ENCODE assay signal across 8 mouse cellular contexts in the genomic region with DNA sequence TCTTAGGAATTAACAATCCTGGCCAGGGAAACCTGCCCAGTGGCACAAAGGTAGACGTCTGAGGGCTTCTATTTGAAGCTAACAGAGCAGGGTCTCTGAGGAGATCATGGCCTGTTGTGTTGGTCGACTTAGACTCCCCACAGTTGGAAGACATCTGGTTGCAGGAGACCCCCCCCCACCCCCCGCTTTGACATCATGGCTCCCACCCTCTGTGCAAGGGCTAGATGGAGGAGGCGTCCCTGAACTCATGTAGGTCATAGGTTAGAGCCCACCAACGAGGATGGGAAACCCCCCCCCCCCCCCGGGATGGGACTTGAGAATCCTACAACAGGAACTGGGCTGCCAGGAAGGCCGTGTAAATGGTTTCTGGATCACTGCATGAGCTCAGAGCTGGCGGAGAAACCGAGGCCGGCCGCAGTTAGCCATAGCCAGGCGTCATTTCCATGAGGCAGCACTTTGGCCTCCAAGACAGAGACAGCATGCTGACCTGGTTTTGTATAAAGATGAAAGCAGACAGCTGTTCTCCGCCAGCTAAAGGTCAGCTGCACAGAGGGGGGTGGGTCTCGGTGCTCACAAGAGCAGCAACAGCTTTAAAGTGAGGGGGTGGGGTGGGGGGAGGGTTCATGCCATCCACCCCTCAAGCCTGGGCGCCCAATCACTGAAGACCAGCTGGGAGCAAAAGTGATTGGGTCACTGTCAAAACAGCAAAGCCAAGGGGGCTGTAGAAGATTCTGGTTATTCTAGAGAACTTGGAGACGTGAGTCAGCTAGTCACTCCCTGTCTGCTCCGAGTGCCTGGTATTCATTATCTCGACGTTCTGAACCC.
A peak's percentile ranks its signal among the peaks of the same experiment; 100 is the strongest.
DNase-seq lines count a peak whose midpoint lies in the region; ATAC-seq lines count a peak whose summit lies in the region.
"Had no signal": no experiment of that assay in that cellular context is flagged by ENCODE, and none has a peak within 500 bp of the region (broad histone marks: within the 10 kb centered on the region; RNA-seq: fewer than 3 reads in every experiment).

No protein-coding gene starts in this region.

- ATAC-seq in kidney, embryonic 16.5 days (ENCODE audit: low FRiP score, low TSS enrichment), result no peak
- 0 out of 2 replicates have a peak, but pooled peaks have one; percentile 7 for ATAC-seq in embryonic facial prominence, embryonic 11.5 days (replicated peaks; ENCODE audit: insufficient number of reproducible peaks, low FRiP score, low TSS enrichment, low read depth)
- ATAC-seq in monocyte, adult 5-6 weeks (replicated peaks; ENCODE audit: insufficient number of reproducible peaks, low FRiP score, low TSS enrichment, poor library complexity, severe bottlenecking), result no peak

- no peak overlapping the region for H3K9ac ChIP-seq in kidney, embryonic 16.5 days (replicated peaks; ENCODE audit: low read length)
- no peak overlapping the region for H3K9ac ChIP-seq in embryonic facial prominence, embryonic 11.5 days (replicated peaks; ENCODE audit: low read length)
- H3K9ac ChIP-seq: embryonic facial prominence, embryonic 15.5 days had no signal

- DNase-seq in kidney, postnatal 4 days, result peak; percentile 18 to 45
- DNase-seq in ZHBTc4 (ENCODE audit: low read depth, low spot score), result peak; percentile 53
- peak; percentile 6 for DNase-seq in embryonic facial prominence, embryonic 11.5 days (ENCODE audit: low spot score)
- peak; percentile 79 for DNase-seq in retina, embryonic 14.5 days (ENCODE audit: low spot score)
- DNase-seq in frontal cortex, postnatal 36 days (ENCODE audit: low spot score in 2 of 2), result no peak

- H3K27me3 ChIP-seq in kidney, embryonic 16.5 days (ENCODE audit: insufficient read depth, low read length), result no peaks in the 10 kb centered on the region
- no peaks in the 10 kb centered on the region for H3K27me3 ChIP-seq in embryonic facial prominence, embryonic 11.5 days (ENCODE audit: control insufficient read depth, insufficient read depth, low read length)
- H3K27me3 ChIP-seq: embryonic facial prominence, embryonic 15.5 days had no signal

- no peak overlapping the region for H3K4me3 ChIP-seq in kidney, embryonic 16.5 days (ENCODE audit: low read length)
- no peak overlapping the region for H3K4me3 ChIP-seq in embryonic facial prominence, embryonic 11.5 days (ENCODE audit: low read depth, low read length)
- H3K4me3 ChIP-seq: embryonic facial prominence, embryonic 15.5 days had no signal

- H3K36me3 ChIP-seq in kidney, embryonic 16.5 days (ENCODE audit: insufficient read depth, low read length), result peaks cover 36% of the 10 kb centered on the region
- H3K36me3 ChIP-seq in embryonic facial prominence, embryonic 11.5 days (replicated peaks; ENCODE audit: control insufficient read depth, insufficient read depth, low read depth, low read length), result no peaks in the 10 kb centered on the region

- H3K27ac ChIP-seq in kidney, embryonic 16.5 days (ENCODE audit: low read length), result no peak overlapping the region
- H3K27ac ChIP-seq in embryonic facial prominence, embryonic 11.5 days (replicated peaks; ENCODE audit: low read depth, low read length), result no peak overlapping the region
- H3K27ac ChIP-seq: embryonic facial prominence, embryonic 15.5 days had no signal

- WGBS in kidney, embryonic 16.5 days, result 59% methylated on average over 19 of the region's 19 CpGs
- WGBS in embryonic facial prominence, embryonic 11.5 days, result 44% methylated on average over 19 of the region's 19 CpGs

- no peaks in the 10 kb centered on the region for H3K9me3 ChIP-seq in kidney, embryonic 16.5 days (ENCODE audit: low read length)
- no peaks in the 10 kb centered on the region for H3K9me3 ChIP-seq in embryonic facial prominence, embryonic 11.5 days (replicated peaks; ENCODE audit: control insufficient read depth, low read length)
- H3K9me3 ChIP-seq: embryonic facial prominence, embryonic 15.5 days had no signal

- no peak overlapping the region for H3K4me2 ChIP-seq in kidney, embryonic 16.5 days (replicated peaks; ENCODE audit: low read depth, low read length)
- no peak overlapping the region for H3K4me2 ChIP-seq in embryonic facial prominence, embryonic 11.5 days (ENCODE audit: low read depth, low read length)
- H3K4me2 ChIP-seq: embryonic facial prominence, embryonic 15.5 days had no signal

- H3K4me1 ChIP-seq in kidney, embryonic 16.5 days (ENCODE audit: insufficient read depth, low read length), result 0 out of 2 replicates have a peak, but pooled peaks cover 4% of the 10 kb centered on the region
- no peaks in the 10 kb centered on the region for H3K4me1 ChIP-seq in embryonic facial prominence, embryonic 11.5 days (ENCODE audit: control insufficient read depth, insufficient read depth, low read length)

Comparison
In these comparisons a context has a peak if more than half of its experiments do, and no peak if none do; other contexts are left out.
1. DNase-seq: peak in kidney, postnatal 4 days (2 of 2), ZHBTc4 (single experiment), embryonic facial prominence, embryonic 11.5 days (single experiment) and retina, embryonic 14.5 days (single experiment); none in frontal cortex, postnatal 36 days (0 of 2).